8 mouse cellular contexts compared by ENCODE assay signal in the genomic region with DNA sequence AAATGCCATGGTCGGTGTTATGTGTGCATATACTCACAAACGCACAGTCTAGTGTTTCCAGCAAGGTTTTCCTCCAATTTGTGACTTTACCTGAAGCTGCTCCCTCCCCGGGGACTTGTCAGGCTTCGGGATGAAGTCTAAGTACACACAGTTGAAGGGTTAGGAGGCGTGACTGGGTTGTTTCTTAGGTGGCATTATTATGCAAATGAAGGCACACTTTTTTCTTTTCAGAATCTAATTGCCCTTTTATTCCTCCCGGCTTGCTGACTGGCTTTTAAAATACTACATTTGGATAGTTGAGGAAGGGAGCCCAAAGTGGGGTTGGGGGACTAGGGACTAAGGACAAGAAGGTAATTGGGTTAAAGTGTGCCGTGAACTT. TPM values are rescaled to one million over a fixed set of nuclear protein-coding genes. Genes with fewer than 3 reads are reported as not detected.
DNase-seq lines count a peak whose midpoint lies in the region; ATAC-seq lines count a peak whose summit lies in the region.

No protein-coding gene starts in this region.

- H3K4me3 ChIP-seq in hindbrain, embryonic 12.5 days: peak overlapping the region; percentile 55; the same call in 1 of the 2 replicates

- peak overlapping the region; percentile 100 for H3K4me2 ChIP-seq in hindbrain, embryonic 12.5 days (replicated peaks)

- DNase-seq in heart, adult 11 months: peak; percentile 91
- DNase-seq in heart, postnatal 36 days: no peak
- peak; percentile 89 for DNase-seq in ZHBTc4 (ENCODE audit: low read depth, low spot score)
- peak; percentile 6 for DNase-seq in lung, postnatal 36 days
- no peak for DNase-seq in right cerebral cortex, postnatal 10 days (ENCODE audit: low spot score in 2 of 2)
- no peak for DNase-seq in layer of hippocampus, adult 9-10 months (ENCODE audit: low spot score)
- DNase-seq in adrenal gland, postnatal 25 days: no peak

- H3K9me3 ChIP-seq in hindbrain, embryonic 12.5 days (replicated peaks): no peaks in the 10 kb centered on the region

- H3K27ac ChIP-seq in hindbrain, embryonic 12.5 days: no peak overlapping the region

- no peak overlapping the region for H3K9ac ChIP-seq in hindbrain, embryonic 12.5 days

- peaks cover 19% of the 10 kb centered on the region for H3K4me1 ChIP-seq in hindbrain, embryonic 12.5 days

- no peak for ATAC-seq in hindbrain, embryonic 12.5 days (ENCODE audit: low FRiP score)

- 3% methylated on average over 7 of the region's 7 CpGs for WGBS in hindbrain, embryonic 12.5 days

- peaks cover 45% of the 10 kb centered on the region for H3K27me3 ChIP-seq in hindbrain, embryonic 12.5 days

- intact Hi-C loops in heart, postnatal 36 days (cut with DNase I): loop anchor here (5.0 to 10.0 kb wide), 3 partner anchors 139 to 1404 kb away; a partner anchor contains a TSS

- no peaks in the 10 kb centered on the region for H3K36me3 ChIP-seq in hindbrain, embryonic 12.5 days

RNA-seq across cellular contexts. Expression of a gene that starts 3.6 kb away (rescaled TPM):
- 10 to 100 TPM; 64.8 to 72.5 TPM for total RNA-seq in heart, postnatal 36 days (2021)
- 60.9 and 65.5 TPM in 2 replicates for polyA plus RNA-seq in hindbrain, embryonic 12.5 days (2016; fragmentation: Nextera tagmentation; extraction: Ambion mirVana)
- total RNA-seq in adrenal gland, postnatal 25 days (2021): 85.6 and 105 TPM in 2 replicates

Comparison
In these comparisons a context has a peak if more than half of its experiments do, and no peak if none do; other contexts are left out.
1. DNase-seq: peak in heart, adult 11 months (single experiment), ZHBTc4 (single experiment) and lung, postnatal 36 days (single experiment); none in heart, postnatal 36 days (0 of 2), right cerebral cortex, postnatal 10 days (0 of 2), layer of hippocampus, adult 9-10 months (single experiment) and adrenal gland, postnatal 25 days (single experiment).